Mouse (Mus musculus): ENCODE measurements around the gene 2510009E07Rik.
"Not testable (repeated sequence)": the region's sequence is repeated elsewhere in the genome, so short reads cannot be mapped to it uniquely, and the experiment has no call there.

Gene 2510009E07Rik

DNA sequence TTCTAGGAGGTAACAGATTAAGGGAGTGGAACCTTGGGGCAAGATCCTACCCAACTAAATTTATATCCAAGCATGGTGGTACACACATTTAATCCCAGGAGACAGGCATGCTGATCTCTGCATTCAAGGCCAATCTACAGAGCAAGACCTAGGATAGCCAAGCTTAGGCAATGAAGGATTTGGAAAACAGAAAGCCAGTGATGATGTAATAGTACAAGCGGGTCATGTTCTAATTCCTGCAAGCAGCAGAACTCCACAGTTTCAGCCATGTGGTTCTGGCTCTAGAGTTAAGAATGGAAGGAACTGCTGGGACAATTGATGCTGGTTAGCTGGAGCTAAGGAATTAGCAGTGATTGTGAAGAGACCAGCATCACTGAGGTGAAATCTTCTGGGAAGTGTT lies 20.8 kb downstream of the 2510009E07Rik start:
- not testable (repeated sequence) for DNase-seq

DNA sequence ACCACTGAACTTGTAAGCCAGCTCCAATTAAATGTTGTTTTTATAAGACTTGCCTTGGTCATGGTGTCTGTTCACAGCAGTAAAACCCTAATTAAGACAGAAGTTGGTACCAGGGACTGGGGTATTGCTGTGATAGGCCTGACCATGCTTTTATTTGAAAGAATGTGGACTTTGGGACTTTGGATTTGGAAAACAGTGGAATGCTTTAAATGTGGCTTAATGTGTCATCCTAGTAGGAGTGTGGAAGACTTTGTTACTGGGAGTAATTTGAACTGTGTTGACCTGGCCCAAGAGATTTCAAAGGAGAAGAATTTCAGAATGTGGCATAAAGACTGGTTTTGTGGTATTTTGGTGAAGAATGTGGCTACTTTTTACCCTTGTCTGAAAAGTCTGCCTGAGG lies 21.4 kb downstream of the 2510009E07Rik start:
- not testable (repeated sequence) for DNase-seq

DNA sequence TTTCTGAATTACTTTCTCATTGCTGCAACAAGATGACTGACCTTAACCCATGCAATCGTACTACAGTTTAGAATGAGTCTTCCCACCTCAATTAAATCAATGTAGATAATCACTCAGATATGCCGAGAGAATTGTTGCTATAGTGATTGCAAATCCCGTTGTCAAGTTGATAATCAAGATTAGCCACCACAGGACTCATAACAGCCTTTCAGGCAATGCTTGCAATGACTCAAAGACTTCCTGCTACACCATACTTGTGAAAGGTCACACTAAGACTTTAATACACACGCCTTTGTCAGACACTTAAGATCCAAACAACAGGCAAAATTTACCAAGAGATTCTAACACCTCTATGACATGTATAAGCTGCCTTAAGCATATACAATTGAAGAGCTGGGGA lies 22.6 kb downstream of the 2510009E07Rik start:
- no peak for DNase-seq

DNA sequence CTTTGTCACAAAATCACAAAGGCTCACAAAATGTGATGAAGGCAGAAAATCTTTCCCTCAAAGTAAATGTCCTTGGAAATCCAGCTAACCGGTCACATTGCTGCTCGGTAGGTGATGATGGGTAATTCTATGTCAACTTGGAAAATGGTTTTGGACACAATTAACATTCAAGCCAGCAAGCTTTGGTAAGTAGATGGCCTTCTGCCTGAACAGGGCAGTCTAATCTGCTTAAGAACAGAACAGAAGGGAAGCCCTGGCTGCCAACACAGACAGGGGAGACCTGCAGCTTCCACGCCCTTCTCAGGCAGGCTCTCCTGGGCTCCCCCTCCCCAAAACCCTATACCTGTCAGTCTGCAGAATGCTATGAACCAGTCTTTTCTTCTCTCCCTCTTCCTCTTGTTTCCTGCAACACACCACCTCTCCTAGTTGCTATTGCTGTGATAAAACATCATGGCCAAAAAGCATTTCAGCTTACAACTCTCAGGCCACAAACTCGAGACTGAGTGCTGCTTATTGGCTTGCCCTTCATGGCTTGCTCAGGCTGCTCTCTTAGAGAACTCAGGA lies 29.0 kb downstream of the 2510009E07Rik start:
- DNase-seq, result no peak

DNA sequence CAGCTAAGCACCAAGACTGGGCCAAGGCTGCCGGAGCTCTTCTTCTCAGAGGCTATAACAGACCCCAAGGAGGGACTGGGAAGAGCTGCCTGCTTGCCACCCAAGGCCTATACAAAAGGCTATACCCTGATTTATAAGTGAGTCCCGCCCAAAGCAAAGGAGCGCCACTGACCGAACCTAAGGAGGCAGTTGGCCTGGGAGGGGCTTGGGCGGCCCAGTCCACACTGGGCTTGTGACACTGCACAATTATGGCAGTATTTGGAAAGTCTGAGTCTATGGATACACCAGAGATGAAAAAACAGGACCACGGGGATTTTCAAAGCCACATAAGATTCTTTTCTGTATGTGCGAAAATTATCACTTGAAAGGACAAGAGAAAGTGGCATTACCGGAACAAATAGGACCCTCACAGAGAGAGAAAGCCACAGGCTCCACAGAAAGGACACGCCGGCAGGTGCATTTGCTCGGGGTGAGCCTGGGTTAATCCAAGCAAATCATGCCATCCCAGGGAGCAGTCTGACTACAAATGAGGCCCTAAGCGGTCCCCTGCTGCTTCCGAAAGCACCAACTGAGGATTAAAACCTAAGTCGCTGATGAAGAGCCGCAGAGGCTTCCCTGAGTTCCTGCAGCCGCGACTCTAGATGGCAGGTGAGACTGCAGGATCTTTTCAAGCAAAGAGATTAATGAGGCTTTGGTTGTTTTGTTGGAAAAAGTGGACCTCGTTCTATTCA lies 29.7 kb downstream of the 2510009E07Rik start:
- no peak for DNase-seq

DNA sequence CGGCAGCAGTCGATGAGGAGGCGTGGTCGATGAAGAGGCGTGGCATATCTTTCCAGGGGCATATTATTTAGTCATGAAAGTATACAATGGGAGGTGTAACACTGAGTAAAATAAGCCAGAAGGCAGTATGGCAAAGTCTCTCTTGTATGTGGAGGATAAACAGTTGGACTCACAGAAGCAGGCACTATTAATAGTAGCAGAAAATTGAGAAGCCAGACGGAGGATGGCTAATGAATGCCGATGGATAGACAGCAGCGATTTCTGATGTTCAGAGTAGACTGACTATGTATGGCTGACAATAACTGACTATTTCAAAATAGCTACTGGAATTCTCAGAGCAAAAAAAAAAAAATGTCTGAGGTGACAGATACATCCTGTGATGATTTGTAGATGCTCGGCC lies 38.5 kb downstream of the 2510009E07Rik start:
- DNase-seq, result no peak

DNA sequence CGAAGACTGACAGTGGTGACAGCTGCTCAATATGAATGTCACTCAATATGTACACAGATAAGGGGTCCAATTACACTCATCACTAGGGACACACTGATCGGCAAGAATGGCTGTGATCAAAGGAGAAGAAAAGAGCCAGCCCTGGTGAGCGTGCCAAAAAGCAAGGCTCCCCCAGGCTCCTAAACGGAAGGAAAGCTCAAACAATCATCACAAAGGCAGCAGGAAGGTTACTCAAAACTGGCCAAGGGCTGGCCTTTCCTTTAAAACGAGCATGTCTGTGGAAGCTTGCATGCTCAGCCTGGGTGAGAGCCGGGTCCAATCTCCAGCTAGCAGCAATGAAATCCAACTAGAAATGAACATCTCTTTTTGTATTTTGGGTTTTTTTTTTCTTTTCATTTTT lies 39.2 kb downstream of the 2510009E07Rik start:
- DNase-seq, result no peak

DNA sequence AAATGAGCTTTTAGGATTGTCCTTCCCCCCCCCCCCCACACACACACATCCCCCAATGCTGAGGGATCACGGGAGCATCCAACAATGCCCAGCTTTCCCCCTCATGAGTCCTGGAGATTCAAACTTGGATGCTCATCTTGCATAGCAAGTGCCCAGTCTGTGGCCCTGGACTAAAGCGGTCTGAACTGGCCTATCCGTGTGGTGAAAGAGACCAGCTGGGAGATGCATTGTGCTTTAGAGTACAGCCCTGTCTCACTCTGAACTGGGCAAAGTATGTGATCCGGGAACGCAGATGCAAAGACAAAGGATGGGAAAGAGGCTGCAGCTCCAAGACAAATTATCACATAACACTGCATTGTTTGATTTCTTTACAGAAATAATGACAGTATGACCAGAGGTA lies 40.1 kb downstream of the 2510009E07Rik start:
- no peak for DNase-seq

DNA sequence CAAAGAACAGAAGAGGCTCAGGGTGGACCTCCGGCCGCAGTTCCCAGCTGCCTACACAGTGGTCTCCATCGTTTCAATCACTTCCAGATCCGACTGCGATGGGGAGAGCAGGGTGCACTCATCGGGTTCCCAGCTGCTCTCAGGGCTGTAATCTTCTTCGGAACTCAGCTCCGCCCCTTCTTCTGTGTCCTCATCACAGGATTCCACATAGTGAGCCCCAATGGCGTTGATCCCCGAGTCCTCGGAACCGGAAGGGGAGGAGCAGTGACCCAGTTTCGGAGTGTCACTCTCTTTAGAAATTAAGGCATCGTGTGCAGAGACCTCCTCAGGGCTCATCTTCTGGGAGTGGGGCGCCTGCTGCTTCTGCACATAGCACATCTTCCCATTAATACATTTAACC lies 41.3 kb downstream of the 2510009E07Rik start:
- no peak for DNase-seq

DNA sequence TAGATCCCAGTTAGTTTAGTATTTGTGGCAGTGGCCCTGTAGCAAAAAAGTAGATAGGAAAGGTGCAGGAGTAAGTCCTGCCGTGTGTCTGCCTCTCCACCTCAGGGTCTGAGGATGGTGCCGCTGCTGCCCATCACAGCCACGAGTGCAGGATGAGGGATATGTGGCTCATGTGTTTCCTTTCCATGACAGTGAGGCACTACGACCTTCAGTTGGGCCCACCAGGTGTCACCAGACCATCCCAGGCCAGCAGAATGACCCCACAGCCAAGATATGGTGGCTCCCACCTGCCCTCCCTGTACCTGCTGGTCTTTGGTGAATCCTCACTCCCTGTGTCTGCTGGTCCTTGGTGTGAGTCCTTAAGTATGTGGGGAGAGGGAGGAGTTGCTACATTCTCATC lies 43.3 kb downstream of the 2510009E07Rik start:
- no peak for DNase-seq

DNA sequence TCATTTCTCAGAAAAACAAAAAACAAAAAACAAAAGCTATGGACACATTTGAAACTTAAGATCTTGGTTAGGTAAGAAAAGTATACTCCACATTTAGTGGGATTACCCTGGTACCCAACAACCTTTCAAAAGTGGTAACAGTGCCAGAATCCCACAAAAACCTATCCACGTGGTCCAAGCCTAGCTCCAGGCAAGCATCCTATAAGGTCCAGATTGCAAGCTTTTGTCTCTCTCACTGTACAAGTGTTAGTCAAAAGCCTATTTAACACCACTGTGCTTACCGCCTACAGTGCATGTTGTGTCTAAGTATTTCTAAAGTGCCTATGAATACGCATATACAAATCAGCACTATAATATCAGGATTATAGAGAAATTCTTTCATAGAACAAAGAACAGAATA lies 44.2 kb downstream of the 2510009E07Rik start:
- DNase-seq, result no peak

DNA sequence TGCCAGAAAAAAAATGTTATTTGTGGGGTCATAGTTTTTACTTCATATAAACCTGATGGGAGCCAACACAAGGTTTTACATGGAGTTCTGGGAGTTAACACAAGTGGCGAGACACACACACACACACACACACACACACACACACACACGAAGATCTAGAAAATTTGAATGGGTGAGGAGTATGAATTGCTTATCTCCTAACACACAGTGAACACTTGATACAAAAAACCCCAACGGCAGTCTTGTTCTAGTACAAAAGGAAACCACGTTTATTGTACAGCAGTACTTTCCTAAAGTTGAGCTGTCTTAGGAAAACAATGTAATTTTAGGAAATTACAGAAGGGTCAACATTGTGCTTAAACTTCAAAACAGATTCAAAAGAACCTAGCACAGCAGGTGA lies 45.7 kb downstream of the 2510009E07Rik start:
- DNase-seq, result no peak

DNA sequence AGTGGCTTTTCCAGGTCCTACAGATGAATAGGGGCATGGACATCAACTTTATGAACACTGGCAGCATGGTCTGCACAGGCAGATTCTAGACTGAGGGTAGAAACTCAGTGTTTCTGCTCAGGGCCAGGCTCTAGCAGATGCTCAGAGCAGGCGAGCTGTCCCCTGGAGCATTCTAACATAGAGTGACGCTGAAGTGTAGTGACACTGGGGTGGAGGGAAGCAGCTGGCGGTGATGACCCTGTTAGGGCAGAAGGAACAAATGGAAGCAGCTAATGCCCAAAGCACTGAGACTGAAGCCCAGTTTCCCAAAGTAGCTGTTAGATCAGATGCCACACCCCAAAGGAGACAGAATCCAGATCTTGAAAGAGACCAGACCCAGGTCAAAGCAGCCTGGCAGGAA lies 48.0 kb downstream of the 2510009E07Rik start:
- DNase-seq, result no peak

DNA sequence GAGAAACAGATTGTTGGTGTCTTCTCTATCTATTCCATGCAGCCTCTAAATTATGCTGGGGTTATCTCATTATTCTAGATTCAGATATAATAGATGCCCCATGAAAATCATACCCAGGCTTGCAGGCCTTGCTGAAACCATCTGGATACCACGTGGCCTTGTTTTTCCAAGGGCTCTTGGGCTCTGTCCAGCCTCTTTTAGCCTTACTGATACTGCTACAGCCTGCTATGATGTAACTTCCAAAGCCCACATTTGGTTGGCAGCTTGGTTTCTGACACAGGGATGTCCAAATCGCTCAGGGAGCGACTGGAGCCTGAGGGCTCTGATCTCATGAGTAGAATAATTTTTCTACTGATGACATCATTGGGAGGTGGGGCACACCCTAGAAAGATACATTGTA lies 48.5 kb downstream of the 2510009E07Rik start:
- no peak for DNase-seq

DNA sequence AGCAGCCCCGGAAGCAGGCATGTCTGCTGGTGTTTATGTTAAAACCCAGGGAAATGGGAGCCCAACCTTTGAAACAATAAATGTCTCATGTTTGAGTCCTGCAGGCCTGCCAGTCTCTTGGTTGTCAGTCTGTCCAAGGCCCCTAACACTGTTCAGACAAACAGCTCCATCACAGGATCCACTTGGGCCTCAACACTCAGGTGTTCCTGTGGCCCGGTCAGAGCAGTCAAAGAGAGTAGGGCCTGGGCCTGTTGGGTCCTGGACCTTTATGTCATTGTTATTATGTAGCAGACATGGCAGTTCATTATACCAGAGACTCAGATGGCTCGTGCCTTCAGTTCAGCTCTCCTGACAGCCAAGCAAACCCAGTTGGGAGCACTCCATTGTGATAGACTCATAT lies 49.9 kb downstream of the 2510009E07Rik start:
- DNase-seq, result no peak

DNA sequence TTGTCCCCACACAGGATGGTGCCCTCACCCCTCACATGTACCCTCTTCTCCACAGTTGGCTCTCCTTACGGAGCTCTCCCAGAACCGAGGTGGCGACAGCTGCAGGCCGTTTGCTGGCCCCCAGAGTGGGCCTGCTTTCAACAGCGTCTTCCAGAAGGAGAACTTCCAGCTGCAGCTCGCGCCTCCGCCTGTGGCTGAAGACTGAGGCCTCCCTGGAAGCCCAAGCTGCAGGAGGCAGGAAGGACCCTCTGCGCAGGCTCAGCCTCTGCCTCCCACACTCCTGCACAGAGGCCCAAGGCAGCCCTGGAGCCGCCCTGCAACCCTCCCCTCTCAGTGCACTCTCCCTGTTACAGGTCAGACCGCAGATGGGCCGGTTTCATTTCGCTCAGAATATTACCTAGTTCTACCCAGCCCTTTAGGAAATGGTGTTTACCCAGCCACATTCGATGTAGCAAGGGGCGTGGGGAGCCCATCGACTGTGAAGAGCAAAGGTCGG lies 50.4 kb downstream of the 2510009E07Rik start:
- peak; percentile 47 for DNase-seq

DNA sequence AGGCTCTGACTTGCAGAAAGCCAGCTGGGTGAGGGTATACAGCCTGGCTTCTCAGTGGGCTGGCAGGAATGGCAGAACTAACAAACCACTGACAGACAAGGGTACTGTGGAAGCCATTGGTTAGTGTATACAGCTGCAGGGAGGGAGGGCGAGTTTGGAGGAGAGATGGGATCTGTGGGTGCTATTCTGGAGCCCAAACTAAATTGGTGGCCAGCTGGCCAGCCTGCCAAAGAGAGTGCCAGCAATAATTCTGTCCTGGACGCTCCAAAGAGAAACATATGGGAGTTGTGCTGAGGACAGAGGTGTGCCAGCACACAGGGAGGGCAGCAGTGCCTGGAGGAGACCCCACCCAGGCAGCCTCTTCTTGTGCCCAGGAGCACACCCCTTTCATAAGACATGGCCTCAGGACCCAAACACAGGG lies 50.8 kb downstream of the 2510009E07Rik start:
- no peak for DNase-seq

DNA sequence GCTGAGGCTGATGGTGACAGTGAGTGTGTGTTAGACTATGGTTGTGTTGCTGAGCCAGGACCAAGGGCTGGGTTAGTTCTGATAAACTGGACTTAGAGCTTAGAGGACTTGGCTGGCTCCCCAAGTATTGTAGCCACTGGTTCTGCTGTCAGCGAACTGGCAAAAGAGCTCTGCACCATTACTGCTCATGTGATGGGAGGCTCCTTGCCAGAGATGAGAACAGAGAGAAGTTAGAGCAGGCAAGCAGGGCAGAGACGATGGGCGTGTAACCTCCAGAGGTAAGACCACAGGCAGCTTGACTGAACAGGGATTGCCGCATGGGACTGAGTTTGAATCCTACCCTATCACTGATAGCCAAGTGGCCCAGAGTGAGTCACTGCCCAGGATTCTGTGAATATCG lies 51.6 kb downstream of the 2510009E07Rik start:
- no peak for DNase-seq

DNA sequence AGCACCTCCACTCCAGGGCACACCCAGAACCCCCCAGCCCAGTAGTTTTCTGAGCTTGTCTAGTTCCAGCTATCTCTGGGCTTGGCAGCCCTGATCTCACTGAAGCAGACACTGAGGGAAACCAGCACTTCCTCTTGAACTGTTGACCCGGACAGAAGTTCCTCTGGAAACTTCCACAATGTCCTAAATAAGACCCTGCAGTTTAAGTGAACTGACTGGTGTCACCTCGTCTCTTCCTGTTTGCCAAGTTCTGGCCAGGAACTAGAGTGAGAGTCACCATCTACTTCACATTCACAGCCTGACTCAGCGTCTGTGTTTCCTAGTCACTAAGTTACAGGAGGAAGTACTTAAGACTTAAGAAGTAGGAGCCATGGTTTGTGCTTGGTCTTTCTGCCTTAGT lies 52.5 kb downstream of the 2510009E07Rik start:
- DNase-seq, result no peak

DNA sequence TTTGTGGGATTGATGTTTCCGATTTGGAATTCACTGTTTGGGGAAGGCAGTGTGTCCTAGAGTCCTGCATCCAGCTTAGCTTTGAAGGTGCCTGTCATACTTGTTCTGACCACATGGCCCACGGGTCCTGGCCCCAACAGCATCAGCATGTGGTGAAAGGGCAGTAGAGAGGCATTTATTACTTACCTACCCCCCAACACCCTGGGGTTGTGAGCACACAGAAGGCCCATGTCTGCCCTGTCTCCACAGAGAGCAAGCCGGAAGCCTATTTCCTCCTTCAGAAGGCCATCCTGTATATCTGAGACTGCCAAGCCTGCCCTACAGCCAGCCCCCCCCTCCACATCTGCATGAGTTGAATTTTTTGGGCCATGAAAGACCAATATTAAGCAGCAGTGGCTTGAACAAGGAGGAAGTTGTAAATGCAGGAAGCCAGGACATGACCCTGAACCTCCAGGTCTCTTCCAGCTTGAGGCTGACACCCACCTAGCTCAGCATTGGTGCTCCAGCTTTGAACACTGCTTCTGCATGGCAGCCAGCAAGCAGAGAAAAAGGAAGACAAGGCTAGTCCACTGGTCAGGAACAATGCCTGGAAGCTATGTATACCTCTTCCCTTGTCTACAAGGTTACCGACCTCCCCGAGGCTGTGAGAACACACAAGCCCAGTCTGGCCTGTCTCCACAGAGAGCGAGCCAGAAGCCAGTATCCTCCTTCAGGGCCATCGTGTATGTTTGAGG lies 53.5 kb downstream of the 2510009E07Rik start:
- DNase-seq, result no peak

DNA sequence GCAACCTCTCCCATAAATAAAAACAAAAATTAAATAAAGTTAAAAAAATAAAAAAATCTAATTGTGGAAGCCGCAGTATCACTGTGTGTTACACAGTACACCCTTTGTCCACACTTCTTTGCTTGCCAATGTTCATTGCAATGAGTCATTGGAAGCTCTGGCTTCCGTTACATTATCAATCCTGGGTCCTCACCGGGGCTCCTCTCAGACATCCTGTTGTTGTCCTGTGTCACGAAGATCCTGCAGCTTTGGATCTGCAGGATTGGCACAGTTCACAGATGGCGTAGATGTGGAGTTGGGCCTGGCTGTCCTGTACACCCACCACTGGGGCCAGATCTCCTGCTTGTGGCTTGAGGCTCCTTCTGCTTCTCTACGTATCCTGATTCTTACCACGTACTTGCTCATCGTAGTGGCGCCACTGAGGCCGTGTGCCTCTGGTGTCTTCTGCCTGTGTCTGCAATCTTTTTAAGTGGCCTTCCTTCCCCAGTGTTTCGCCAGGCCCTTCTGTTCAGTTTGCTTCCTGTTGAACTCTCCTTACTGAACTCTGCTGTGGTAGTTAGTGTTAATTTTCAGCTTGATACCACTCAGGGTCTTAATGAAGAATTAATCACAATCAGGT lies 57.2 kb downstream of the 2510009E07Rik start:
- DNase-seq, result no peak

DNA sequence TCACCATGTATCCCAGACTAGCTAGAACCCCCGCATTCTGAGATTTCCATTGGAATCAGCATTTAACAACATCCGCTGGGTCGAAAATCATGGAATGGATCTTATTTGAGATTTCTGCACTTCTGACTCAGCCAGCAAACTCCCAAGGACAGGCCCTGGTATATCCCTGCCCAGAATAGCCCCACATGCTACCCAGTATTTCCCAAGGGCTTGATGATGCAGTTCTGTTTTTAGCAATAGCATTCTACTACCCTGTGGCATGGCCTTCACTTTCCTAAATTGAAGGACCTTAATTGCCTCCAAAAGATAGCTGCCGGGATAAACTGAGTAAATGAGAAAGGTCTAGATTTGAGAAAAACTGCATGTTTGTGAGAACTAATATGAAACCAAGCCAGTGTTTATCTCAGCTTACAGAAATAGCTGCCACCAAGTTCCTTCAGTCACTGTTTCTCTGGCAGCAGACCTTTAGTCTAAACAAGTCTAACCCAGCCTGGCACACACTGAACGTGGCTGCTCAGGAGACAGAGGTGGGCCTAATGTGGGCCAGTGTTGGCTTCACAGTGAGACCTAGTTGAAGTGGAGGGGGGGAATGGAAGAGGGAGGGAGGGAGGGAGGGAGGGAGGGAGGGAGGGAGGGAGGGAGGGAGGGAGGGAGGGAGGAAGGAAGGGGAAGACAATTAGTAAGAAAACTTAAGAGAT lies 58.2 kb downstream of the 2510009E07Rik start:
- DNase-seq, result no peak

DNA sequence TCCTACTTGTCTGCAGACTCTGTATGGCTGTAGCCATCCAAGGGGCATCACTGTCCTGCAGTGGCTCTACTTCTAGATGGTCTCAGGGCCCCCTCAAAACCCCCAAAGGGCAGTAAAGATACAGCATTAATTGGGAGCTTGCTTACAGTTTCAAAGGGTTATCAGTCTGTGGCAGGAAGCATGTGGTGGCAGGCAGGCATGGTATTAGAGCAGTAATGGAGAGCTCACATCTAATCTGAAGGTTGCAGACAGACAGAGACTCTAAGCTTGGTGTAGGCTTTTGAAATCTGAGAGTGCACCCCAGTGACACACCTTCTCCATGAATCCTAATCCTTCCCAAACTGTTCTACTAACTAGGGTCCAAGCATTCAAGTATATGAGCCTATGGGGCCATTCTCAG lies 60.0 kb downstream of the 2510009E07Rik start:
- no peak for DNase-seq
